Mouse (Mus musculus): Measurements from ENCODE around the gene Lst1. TPM values are rescaled to one million over a fixed set of nuclear protein-coding genes. Genes with fewer than 3 reads are reported as not detected.

Lst1 gene
- total RNA-seq, 2 experiments from 2014 or later: 12.3 to 17.6 TPM

DNA sequence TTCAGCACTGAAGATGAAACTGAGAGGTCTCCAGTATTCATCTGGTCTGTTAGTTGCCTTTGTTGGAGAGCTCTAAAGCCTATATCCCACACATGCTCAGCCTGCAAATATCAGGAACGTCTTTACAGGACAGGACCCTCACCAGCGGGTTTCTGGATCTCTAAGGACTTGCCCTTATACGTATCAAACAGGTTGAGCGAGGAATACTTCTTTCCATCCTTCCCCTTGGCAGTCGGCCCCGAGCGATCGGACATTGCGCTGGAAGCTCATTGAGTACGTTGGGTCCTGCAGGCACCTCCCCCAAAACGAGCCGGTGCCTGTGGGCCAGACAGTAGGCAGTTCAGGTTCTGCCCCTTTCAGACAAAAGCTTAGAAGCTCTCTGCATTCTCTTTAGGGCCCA is 25.5 kb downstream of the Lst1 start:
- DNase-seq: no peak
- intact Hi-C loops (cut with DNase I): no loop called here

DNA sequence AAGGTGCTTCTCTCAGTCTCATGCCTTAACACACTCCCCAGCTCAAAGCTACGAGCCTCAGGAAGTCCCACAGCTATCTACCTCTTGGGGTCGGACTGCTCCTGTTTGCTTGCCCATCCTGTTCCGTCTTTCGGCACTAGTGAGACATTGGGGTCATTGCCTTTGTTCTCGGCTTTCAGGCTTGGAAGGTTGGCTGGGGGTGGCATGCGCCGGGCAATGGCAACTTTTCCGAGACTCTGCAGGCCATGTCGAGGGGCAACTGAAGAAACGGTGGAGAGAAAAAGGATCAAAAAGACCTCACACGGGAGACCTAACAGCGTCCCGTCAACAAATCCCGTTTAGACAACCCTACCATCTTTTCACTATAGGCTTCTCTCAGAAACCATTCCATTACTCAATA is 26.1 kb downstream of the Lst1 start:
- DNase-seq: no peak
- intact Hi-C loops (cut with DNase I): no loop called here

DNA sequence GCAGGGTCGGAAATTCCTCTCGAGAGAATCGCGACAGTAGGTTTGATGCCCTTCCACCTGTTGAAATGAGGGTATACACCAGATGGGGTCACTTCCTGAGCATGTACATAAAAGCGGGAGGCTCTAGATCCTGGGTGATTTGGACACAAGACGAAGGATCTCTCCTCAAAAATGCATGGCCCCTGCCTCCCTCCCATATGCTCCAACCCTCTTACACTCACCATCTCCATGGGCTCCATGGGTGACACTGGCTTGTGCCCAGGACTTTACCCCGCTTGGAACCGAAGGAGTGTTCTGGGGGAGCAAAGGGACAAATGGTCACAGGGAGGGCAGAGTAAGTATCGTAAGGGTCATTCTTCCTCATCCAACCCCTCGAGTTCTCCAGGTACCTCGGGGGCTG is 26.8 kb downstream of the Lst1 start:
- intact Hi-C loops (cut with DNase I): no loop called here
- DNase-seq: no peak

DNA sequence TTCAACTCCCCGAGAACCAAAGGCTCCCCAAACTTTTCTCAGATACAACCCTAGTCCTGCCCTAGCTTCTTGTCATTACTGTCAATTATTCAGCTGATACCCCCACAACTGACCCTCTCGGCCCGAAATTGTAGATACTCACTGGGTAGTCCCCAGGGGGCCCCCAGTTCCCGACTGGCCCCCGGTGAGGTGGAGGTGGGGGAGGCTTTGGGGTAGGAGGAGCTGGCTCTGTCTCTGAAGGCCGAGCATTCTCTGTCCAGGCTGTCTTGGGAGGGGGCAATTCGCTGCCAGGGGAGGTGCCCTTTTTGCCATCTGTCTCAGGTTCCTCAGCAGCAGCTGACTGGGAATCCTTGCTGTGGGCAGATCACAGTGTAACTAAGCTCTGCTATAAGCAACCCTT is 28.6 kb downstream of the Lst1 start:
- DNase-seq: no peak
- intact Hi-C loops (cut with DNase I): no loop called here

DNA sequence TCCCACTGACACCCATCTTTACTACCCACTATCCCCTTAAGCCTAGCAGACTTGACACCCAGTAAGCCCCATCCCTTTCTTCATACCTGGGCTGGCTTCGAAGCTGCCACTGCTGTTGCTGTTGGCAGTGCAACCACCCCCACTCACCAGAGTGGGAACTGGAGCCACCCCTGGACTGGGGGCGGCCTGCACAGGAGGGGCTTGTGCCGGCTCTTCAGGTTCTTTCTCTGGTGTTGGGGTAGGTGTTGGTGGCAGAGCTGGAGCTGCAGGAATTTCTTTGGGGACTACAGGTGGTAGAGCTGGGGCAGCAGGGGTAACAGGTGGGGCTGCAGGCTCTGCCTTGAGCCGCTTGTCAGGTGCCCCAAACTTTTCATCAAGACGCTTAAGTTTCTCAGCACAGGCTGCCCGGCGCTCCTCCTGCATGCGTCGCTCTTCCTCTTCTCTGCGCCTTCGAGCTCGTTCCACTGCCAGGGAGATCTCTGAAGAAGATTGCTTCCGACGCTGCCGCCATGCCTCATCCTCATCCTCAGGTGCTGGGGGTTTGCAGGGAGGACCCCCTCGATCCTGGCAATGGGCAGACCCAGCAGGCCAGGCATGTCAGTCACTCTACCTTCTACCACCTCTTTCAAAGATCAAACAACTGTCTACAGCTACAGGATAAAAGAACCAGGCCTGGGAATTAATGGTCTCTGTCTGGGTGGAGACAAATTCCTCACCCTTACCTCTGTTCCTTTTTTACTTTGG is 29.2 kb downstream of the Lst1 start:
- no peak for DNase-seq
- intact Hi-C loops (cut with DNase I): no loop called here

DNA sequence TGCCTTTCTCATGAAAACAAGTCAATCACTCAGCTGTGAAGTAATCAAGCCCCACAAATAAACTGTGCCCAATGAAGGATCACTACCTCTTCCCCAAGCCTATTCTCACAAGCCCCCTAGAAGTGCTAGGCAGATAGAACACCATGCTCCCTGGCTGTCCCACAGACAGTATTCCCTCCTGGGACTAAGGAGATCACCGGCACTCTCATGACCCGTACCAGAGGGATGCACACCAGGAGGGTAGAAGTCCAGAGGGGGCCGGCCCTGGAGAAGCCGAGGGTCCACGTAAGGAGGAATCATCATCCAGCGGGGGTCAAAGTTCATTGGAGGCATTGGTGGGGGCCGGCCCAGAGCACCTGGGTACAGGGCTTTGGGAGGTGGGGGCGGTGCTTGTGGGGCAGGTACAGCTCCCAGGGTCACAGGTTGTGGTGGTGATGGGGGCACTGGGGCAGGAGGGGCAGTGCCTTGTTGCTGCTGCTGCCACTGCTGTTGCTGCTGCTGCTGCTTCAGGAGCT is 30.5 kb downstream of the Lst1 start:
- DNase-seq: no peak
- intact Hi-C loops (cut with DNase I): no loop called here

DNA sequence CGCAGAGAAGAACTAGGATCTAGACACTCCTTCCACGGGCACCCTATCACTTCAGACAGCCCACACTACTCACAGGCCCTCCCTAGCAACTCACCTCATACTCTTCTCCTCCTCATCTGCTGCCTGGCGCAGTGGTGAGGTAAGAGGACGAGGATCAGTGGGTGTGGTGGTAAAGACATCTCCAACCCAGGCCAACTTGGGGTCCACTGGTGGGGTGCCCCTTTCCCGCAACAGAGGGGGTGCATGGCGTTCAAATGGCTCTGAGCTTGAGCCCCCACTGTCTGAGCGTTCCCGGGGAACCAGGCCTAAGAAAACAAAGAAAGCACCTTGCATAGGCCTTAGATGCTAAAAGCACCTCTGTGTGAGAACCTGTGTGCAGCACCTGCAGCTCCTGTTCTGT is 31.0 kb downstream of the Lst1 start:
- intact Hi-C loops (cut with DNase I): no loop called here
- DNase-seq: no peak

DNA sequence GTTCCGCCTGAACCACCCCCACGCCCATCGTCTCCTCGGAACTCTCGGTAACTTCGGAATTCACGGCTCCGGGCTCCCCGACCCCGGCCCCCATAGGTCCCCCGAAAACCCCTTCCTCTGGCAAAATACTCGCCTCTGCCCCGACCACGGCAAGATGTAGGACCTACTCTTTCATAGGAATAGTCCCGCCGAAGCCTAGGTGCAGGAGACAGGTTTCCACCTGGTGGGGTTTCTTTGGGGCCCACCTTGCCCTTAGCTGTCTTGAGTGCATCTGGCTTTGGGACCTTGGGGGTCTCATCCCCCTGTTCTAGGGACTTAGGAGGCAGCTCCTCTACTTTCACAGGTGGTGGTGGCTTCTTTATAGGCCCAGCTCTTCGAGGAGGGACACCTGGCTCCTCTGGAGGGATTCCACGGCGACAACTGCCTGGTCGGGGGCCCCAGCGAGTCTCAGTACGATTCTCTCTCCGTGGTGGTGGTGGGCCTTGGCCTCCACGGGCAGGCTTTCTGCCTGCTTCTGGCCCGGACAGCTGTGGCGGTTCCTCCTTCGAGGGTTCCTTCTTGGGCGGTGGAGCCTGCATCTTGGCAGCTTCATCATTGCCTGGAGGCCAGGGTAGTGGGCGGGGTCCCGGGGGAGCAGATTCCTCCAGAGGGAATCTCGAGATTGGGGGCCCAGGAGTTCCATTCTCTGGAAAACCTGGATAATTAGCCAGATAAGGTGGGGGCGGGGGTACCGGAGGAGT is 31.6 kb downstream of the Lst1 start:
- no peak for DNase-seq
- intact Hi-C loops (cut with DNase I): no loop called here

DNA sequence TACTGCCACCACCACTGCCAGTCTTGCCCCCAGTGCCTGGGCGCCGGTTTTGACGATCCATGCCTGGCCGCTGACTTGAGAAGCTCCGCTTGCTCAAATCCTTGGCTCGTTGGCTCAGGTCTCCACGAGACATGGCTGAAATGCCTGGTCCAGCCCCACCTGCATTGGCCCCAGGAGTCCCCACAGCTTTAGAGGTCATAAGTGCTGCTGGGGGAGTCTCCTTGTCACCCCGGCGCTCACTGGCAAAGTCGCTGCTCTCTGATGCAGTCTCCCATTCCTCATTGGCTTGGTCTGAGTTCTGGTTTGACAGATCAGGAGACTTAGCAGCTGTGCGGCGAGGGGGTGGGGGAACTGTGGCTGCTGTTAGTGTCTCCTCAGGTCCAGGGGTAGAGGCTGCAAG is 32.8 kb downstream of the Lst1 start:
- intact Hi-C loops (cut with DNase I): no loop called here

DNA sequence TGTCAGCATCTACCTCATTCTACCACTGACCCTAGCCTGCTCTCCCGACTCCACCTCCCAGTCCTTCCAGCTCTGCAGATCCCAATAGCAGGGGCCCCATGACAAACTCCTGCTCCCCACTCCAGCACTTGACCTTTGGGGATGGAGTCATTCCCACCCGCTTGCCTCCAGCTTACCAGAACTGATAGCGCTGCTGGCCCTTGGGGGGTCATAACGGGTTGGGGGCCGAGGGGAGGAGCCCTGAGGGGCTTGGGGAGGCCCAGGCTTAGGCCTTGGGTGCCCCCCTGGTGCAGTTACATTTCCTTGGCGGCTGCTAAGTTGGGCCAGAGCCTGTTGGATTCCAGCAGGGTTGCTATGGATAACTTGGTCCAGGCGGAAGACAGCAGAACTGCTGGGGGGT is 33.6 kb downstream of the Lst1 start:
- intact Hi-C loops (cut with DNase I): no loop called here
- DNase-seq: no peak

More for the DNA sequence above, 32.8 kb downstream of the Lst1 start:
- no peak for DNase-seq

DNA sequence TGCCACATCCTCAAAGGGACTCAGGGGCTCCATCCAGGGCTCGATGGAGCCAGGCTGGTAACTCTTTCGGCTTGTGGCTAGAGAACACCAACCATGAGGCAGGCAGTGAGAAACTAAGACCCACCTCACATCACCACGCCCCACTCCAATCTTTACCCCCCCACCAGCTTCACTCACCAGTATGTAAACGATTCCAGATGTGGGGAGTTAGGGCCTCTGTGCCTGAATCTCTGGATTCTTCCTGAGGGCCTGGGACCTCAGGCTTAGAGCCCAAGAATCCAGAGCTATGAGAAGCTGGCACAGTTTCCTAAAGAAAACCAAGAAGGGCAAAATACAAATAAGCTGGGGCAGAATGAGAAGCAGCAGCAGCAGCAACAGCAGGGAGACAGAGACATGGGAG is 34.3 kb downstream of the Lst1 start:
- no peak for DNase-seq
- intact Hi-C loops (cut with DNase I): no loop called here

DNA sequence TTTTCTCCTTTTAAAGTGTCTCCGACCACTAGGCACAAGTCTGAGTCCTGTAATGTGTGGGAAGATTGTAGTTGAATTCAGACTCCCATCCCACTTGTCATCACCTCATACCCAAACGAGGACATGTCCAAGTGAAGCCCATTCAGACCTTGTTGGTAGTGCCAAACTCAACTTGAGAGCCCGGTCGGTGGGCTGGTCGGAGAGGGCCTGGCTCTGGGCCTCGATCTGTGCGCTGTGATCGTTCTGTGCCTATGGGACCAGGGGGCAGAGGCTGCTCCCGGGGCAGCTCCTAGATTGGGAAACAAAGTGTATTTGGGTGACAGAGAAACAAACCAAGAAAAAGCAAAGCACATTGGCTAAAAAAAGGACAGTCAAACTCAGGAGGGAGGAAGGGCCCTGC is 35.2 kb downstream of the Lst1 start:
- no peak for DNase-seq
- intact Hi-C loops (cut with DNase I): no loop called here

DNA sequence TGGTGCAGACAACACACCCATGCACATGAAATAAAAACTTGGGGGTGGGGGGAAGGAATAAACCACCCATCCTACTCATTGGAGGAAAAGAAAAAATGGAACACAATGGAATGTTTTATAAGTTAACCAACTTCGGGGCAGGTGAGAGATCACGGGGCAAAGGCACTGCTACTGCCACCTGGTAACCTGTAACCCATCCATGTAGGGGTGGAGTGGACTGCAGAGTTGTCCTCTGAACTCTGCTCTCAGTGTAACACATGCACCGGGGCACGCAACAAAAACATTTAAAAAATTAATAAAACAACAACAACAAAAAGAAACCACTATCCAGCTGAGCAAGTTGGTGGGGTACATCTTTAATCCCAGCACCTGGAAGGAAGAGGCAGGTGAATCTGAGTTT is 36.1 kb downstream of the Lst1 start:
- no peak for DNase-seq

DNA sequence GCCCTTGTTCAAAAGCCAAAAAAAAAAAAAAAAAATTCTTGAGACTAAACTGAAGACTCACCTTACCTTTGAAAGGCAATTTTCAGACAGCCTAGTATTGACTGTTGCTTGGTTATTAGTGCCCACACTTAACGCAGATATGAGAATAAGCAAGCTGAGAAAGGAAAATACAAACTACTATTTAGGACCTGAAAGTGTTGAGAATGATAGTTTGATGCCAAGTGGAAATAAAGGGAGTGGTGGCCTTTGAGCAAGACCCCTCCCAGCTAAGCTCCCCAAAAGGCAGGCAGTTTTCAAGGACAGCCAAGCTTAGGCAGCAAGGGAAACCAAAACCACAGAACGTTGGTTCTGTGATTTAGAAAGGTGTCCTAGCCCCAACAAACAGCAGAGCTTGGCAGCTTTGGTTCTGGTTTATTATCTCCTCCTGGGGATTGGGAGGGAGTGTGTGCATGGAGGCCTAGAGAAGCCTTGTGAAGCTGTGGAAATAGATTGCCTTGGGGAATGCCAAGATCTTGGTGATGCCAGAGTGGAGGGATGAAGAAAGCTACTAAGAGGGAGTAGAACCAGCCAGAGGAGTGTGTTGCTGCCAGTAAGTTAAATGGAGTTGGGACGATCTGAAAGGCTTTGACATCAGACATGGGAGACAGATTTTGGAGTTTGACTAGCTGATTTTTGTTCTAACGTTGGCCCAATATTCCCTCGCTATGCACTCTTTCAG is 40.2 kb downstream of the Lst1 start:
- no peak for DNase-seq
- intact Hi-C loops (cut with DNase I): no loop called here

More for the DNA sequence above, 36.1 kb downstream of the Lst1 start:
- intact Hi-C loops (cut with DNase I): no loop called here

DNA sequence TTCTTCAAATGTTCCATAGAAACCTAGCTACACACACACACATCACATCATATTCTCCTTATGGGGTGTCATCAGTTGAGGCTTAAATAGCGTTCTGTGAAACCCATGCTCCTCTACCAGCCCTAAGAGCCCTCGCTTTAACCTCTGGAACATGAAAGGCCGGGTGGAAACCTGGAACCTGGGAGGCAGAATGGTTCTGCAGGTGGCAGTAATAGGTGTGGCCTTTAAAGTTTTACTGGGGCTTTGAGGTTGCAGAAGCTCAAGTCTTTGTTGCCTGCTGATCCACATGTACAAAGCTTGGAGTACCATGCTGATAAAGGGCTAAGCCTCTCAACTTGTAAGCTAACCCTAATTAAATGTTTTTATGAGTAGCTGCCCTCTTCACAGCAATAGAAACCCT is 40.9 kb downstream of the Lst1 start:
- intact Hi-C loops (cut with DNase I): no loop called here
- no peak for DNase-seq

DNA sequence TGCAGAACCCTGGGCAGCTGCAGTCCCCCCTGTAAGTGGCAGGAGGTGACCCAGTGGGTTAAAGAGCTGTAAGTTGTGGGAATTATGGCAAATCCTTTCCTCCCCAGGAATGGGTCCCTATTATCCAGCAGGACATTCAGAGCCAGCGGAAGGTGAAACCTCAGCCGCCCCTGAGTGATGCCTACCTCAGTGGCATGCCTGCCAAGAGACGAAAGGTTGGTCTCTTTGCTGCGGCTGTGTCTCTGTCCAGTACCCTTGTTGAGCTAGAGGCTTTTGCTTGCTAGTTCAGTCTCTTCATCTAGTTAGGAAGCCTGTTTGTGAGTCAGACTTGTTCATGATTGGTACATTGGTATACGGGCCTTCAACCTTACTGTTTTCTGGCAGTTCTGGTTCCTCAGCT is 42.1 kb downstream of the Lst1 start:
- no peak for DNase-seq
- intact Hi-C loops (cut with DNase I): no loop called here

DNA sequence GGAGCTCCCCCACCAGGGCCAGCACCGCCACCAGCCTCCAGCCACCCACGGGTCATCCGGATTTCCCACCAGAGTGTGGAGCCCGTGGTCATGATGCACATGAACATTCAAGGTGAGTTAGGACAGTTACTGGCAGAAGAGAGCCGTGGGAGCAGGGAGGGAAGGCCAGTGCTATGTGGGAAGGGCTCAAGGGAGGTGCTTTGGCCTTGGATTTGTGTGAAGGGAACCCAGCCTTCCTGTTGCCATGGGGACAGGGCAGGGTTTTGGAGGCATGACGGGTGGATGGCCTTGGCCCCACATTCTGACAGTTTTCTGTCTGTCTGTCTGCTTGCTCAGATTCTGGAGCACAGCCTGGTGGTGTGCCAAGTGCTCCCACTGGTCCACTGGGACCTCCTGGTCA is 46.3 kb downstream of the Lst1 start:
- DNase-seq: no peak
- intact Hi-C loops (cut with DNase I): no loop called here

DNA sequence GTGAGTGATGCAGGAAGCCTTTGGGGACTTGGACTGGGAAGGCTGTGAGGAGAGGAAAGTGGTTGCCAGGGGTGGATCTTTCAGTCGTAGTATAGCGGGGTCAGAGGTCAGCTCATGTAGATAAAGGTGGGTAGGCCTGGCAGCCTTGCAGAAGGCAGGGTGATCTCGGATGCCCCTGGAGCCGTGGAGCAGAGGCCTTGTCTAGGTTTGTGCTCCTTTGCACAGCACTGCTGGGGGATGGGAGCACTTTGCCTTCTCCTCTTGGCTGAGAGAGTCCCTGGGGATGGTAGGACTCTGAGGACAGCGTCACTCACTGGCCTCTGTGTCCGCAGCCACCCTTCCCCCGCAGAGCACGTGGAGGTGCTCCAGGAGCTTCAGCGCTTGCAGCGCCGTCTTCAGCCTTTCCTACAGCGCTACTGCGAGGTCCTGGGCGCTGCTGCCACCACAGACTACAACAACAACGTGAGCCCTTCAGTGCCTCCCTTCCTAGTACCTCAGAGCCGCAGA is 47.7 kb downstream of the Lst1 start:
- intact Hi-C loops (cut with DNase I): no loop called here
- DNase-seq: no peak

DNA sequence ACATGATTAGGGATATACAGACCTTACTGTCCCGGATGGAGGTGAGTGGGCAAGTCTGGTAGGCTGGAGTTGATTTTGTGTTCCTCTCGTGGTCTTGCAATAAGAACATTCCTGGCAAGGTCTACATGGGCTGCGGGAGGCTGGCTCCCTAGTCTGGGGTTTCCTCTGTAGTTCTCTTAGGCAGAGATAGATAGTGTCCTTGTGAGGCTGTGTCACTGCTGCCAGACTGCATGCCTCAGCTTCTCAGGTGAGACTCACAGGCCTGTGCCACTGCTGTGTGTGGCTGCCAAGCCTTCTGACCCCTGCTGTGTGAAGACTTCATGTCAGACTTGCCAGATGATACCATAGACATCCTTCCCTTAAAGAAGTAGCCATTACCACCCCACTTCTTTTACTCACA is 49.0 kb downstream of the Lst1 start:
- no peak for DNase-seq
- intact Hi-C loops (cut with DNase I): no loop called here

DNA sequence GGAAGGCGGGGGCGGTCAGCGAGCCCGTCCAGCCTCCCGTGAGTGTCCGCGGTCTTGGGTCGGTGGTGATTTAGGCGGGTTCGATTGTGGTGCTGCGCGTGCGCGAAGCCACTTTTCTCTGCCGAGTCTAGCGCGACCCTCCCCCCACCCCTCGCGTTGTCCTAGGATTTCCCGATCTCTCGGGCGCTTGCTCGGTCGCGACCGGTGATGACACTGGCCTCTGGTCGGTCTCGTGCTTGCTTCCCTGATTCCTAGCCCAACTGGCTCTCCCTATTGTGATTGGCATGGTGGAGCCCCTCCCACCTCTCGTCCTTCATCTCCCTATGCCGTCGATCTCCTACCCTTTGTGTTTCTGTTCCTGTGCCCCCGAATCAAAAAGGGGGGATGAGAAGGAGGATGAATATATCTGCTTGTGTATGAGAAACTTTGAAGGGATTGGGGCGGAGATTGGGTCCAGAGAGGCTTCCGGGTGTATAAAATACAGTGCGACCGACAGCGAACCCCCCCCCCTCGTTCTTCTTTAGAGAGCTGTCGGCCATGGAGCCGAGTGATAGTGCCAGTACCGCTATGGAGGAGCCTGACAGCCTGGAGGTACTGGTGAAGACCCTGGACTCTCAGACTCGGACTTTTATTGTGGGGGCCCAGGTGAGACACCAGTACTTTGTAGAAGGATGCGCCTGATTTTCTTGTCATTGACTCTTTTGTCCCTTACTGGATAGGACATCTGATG is 52.5 kb downstream of the Lst1 start:
- DNase-seq: no peak
- intact Hi-C loops (cut with DNase I): no loop called here

Data from left cerebral cortex, postnatal 4 days (tissue).